Mouse (Mus musculus) CH12.LX (cell line): Measurements from ENCODE around the gene 1600014C23Rik. TPM values are rescaled to one million over a fixed set of nuclear protein-coding genes. Genes with fewer than 3 reads are reported as not detected.

ENCODE experiments used
- DNase-seq: peaks from one replicate; pipeline ENCODE4 v3.0.0-alpha.2; 2013; ENCODE audit errors: extremely low read depth
- H3K27ac ChIP-seq: 2 replicates; pipeline ENCODE4 v1.5.1; 2012; ENCODE audit warnings: low read depth, mild to moderate bottlenecking, control low read depth, moderate library complexity; ENCODE audit not compliant: insufficient read depth
- H3K27me3 ChIP-seq: replicated peaks from 2 replicates; pipeline ENCODE3; 2012; ENCODE audit warnings: inconsistent platforms
- H3K36me3 ChIP-seq, 2 experiments: replicated peaks in 1 of 2; 2 replicates each; pipeline versions ENCODE3 to v1.6.1; 2012; ENCODE audit warnings: inconsistent platforms in 1 of 2, low read length in 1 of 2, mild to moderate bottlenecking in 1 of 2, mixed read lengths in 1 of 2, moderate library complexity in 1 of 2; ENCODE audit not compliant: control insufficient read depth in 1 of 2, insufficient read depth in 1 of 2
- H3K4me1 ChIP-seq, 2 experiments: 2 replicates each; pipeline ENCODE4 v1.6.1; 2012; ENCODE audit warnings: inconsistent platforms in 1 of 2, moderate library complexity in 1 of 2; ENCODE audit not compliant: insufficient read depth in 2 of 2, control insufficient read depth in 1 of 2
- H3K4me2 ChIP-seq: 2 replicates; pipeline ENCODE4 v1.6.1; 2012; ENCODE audit warnings: low read depth, mild to moderate bottlenecking, control low read depth; ENCODE audit not compliant: poor library complexity, insufficient read depth, severe bottlenecking
- H3K4me3 ChIP-seq, 3 experiments: fragments of 150-350 bp in 1 of 3; sonication (generic) in 1 of 3; replicated peaks in 1 of 3; 2 replicates each; pipeline versions ENCODE3 to v1.5.1; 2011 to 2012; ENCODE audit warnings: low read depth in 2 of 3, low read length in 2 of 3, mild to moderate bottlenecking in 2 of 3, moderate library complexity in 2 of 3, control low read depth in 1 of 3, improper control_type of control experiment in 1 of 3, inconsistent platforms in 1 of 3, mixed read lengths in 1 of 3; ENCODE audit not compliant: poor library complexity in 1 of 3
- H3K79me2 ChIP-seq: replicated peaks from 2 replicates; pipeline ENCODE4 v1.6.1; 2012; ENCODE audit warnings: mild to moderate bottlenecking, moderate library complexity; ENCODE audit not compliant: control insufficient read depth, poor library complexity, insufficient read depth, severe bottlenecking; ENCODE audit errors: extremely low read depth
- H3K9ac ChIP-seq: 2 replicates; pipeline ENCODE4 v1.6.1; 2012; ENCODE audit warnings: low read depth, mild to moderate bottlenecking, control low read depth, moderate library complexity; ENCODE audit not compliant: insufficient read depth
- H3K9me3 ChIP-seq: replicated peaks from 2 replicates; pipeline ENCODE3; 2012; ENCODE audit warnings: low read length, inconsistent platforms, mixed read lengths
- BHLHE40 ChIP-seq: IDR thresholded peaks from 2 replicates; pipeline ENCODE4 v1.6.1; 2011; ENCODE audit warnings: mild to moderate bottlenecking, low read depth, low read length, improper control_type of control experiment
- CHD1 ChIP-seq: IDR thresholded peaks from 2 replicates; pipeline ENCODE4 v1.6.1; 2012; ENCODE audit warnings: low read depth, low read length, improper control_type of control experiment, inconsistent platforms
- ELF1 ChIP-seq: IDR thresholded peaks from 2 replicates; pipeline ENCODE4 v1.6.1; 2014; ENCODE audit warnings: low read depth, mild to moderate bottlenecking, inconsistent platforms, low read length, improper control_type of control experiment
- GABPA ChIP-seq: IDR thresholded peaks from 2 replicates; pipeline ENCODE4 v1.6.1; 2012; ENCODE audit warnings: low read depth, low read length, improper control_type of control experiment, inconsistent platforms; ENCODE audit not compliant: insufficient replicate concordance
- JUND ChIP-seq: conservative IDR thresholded peaks from 2 replicates; pipeline ENCODE4 v1.6.1; 2011; ENCODE audit warnings: low read depth, low read length, improper control_type of control experiment
- NELFE ChIP-seq: IDR thresholded peaks from 2 replicates; pipeline ENCODE4 v1.6.1; 2011; ENCODE audit warnings: low read depth, low read length, improper control_type of control experiment
- NRF1 ChIP-seq: IDR thresholded peaks from 2 replicates; pipeline ENCODE4 v1.6.1; 2014; ENCODE audit warnings: low read depth, mild to moderate bottlenecking, inconsistent platforms, low read length, improper control_type of control experiment, moderate library complexity
- POLR2A ChIP-seq: IDR thresholded peaks from 2 replicates; pipeline ENCODE4 v1.6.1; 2011; ENCODE audit warnings: low read depth, mild to moderate bottlenecking, improper control_type of control experiment, low read length
- POLR2AphosphoS2 ChIP-seq: IDR thresholded peaks from 2 replicates; pipeline ENCODE4 v1.6.1; 2011; ENCODE audit warnings: low read depth, low read length, improper control_type of control experiment
- RAD21 ChIP-seq: IDR thresholded peaks from 2 replicates; pipeline ENCODE4 v1.6.1; 2011; ENCODE audit warnings: low read depth, mild to moderate bottlenecking, low read length, improper control_type of control experiment, moderate library complexity
- TBP ChIP-seq: conservative IDR thresholded peaks from 2 replicates; pipeline ENCODE4 v1.6.1; 2011; ENCODE audit warnings: low read depth, low read length, improper control_type of control experiment
- TCF12 ChIP-seq: IDR thresholded peaks from 2 replicates; pipeline ENCODE4 v1.6.1; 2014; ENCODE audit warnings: low read depth, mild to moderate bottlenecking, inconsistent platforms, low read length, improper control_type of control experiment
- USF1 ChIP-seq: IDR thresholded peaks from 2 replicates; pipeline ENCODE4 v1.6.1; 2014; ENCODE audit warnings: low read depth, mild to moderate bottlenecking, inconsistent platforms, low read length, improper control_type of control experiment
- USF2 ChIP-seq: conservative IDR thresholded peaks from 2 replicates; pipeline ENCODE4 v1.6.1; 2011; ENCODE audit warnings: low read depth, low read length, improper control_type of control experiment
- ZNF384 ChIP-seq: IDR thresholded peaks from 2 replicates; pipeline ENCODE4 v1.6.1; 2012; ENCODE audit warnings: low read depth, low read length, improper control_type of control experiment, inconsistent platforms
- dilution Hi-C: fragments of 300-500 bp; cut with MboI; formaldehyde crosslinking; loops from 2 replicates; pipeline ENCODE4 v1.14.3; 2020; ENCODE audit warnings: low sequenced_read_pairs; ENCODE audit not compliant: extremely low pct_unique_long_range_greater_than_20kb, extremely low pct_ligation_motif_present
- in situ Hi-C: fragments of 300-500 bp; cut with MboI; formaldehyde crosslinking; loops from 3 replicates; pipeline ENCODE4 v1.14.3; 2019; ENCODE audit warnings: low sequenced_read_pairs, low pct_ligation_motif_present, low pct_unique_long_range_greater_than_20kb, mixed read lengths
- polyA plus RNA-seq: library from polyadenylated mRNA; unstranded; fragments of >175 nt; gene quantifications from 2 replicates; pipeline ENCODE4 v1.2.1, GENCODE M21; 2012; ENCODE audit warnings: low read depth; ENCODE audit not compliant: insufficient read length
- total RNA-seq, 2 experiments: library from RNA; depleted of rRNA; stranded (reverse); fragments of 300-350 nt in 1 of 2; fragments of >200 nt in 1 of 2; gene quantifications; 2 replicates each; pipeline ENCODE4 v1.2.3; 2012 to 2014

1600014C23Rik gene
- total and polyA plus RNA-seq, 3 experiments, result 0.38 TPM; not detected in 2

DNA sequence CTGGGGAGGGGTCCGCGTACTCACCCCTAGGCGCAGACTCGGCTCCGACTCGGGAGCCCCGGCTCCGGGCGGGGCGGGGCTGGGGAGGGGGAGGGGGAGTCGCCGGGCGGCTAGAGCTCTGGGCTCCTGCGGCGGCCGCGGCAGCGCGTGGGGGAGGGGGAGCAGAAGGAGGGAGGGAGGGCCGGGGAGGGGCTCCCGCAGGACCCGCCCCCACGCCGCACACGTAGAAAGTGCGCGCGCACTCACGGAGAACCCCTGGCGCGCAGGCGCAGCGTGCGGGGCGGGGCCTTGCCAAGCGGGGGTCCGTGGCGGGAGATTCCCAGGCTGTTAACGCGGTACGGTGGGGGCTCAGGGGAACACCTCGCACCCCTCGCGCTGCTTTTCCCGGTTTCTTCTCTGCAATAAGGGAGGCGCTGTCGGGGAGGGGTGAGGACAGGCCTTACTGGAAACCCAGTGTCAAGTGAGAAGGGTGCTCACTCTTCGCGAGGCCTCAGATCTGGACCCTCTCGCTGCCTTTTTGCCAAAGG, 47.5 kb downstream of the 1600014C23Rik start, which contains the start of gene Mrpl14 (continued):
- TF ChIP-seq BHLHE40, result no peak
- TF ChIP-seq CHD1, result no peak
- TF ChIP-seq USF1, result no peak
- no peak for TF ChIP-seq RAD21
- peak; percentile 46; the same call in 1 of the 2 replicates for TF ChIP-seq TCF12
- peak; percentile 75 for TF ChIP-seq NELFE
- TF ChIP-seq ELF1, result 0 out of 2 replicates have a peak, but pooled peaks have one; percentile 50
- peak; percentile 83 for TF ChIP-seq POLR2A

DNA sequence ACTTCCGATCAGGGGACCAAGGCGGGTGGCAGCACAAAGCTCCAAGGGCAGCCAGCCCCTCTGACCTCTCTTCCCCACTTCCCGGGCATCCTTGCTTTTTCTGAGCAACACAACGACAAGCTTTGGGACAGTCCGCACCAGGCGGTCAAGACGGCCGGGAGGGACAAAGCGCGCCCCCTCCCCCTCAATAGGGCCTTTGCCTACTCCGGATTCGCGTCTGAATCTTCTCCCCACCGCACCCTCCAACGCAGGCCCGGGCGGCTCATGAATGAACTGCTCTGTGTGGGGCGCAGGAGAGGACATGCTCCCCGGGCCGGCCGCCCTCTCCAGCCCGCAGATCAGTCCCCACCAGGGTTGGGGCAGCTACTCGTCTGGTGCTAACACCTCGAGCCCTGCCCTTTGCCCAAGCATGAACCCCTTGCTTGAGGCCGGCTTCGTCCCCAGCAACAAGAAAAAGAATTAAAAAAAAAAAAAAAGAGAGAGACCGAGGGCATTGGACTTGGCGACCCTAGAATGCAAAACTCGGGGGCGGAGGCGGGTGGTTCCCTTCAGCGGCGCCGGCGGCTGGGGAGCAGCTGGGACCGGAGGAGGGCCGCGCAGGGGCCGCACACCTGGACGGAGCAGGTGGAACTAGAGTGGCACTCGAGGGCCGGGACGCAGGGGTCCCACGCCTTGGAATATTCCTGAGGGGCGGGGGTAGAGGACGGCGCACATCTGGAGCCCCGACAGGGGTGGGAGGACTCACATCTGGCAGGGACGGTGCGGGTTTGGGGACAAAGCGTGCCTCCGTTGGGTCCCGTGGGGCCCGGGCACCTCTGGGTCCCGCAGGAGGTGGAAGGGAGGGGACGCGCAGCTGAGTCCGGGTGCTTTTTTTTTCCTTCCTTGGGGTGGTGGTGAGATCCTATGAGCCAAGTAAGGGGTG, 48.2 kb downstream of the 1600014C23Rik start:
- H3K36me3 ChIP-seq, result peaks cover 0 to 16% of the 10 kb centered on the region in 2 experiments
- TF ChIP-seq BHLHE40 (0 out of 2 replicates have a peak, but pooled peaks have one; percentile 6), ZNF384 (peak; percentile 28; the same call in 1 of the 2 replicates), NRF1 (no peak), JUND (no peak)
- TF ChIP-seq, all 38 proteins: peak for 2
- no peak for DNase-seq
- Histone ChIP-seq H3K9me3 (peaks cover 3% of the 10 kb centered on the region), H3K9ac (peak overlapping the region; percentile 27), H3K27ac (no peak overlapping the region), H3K4me3 (peak overlapping the region; percentile 56 to 93 (median 72)), H3K27me3 (no peaks in the 10 kb centered on the region), H3K4me2 (peak overlapping the region; percentile 67), H3K4me1 (peaks cover 4 to 35% of the 10 kb centered on the region in 2 experiments), H3K79me2 (no peaks in the 10 kb centered on the region; the same call in 1 of the 2 replicates)
- in situ Hi-C loops (no loop called here), dilution Hi-C loops (no loop called here)

DNA sequence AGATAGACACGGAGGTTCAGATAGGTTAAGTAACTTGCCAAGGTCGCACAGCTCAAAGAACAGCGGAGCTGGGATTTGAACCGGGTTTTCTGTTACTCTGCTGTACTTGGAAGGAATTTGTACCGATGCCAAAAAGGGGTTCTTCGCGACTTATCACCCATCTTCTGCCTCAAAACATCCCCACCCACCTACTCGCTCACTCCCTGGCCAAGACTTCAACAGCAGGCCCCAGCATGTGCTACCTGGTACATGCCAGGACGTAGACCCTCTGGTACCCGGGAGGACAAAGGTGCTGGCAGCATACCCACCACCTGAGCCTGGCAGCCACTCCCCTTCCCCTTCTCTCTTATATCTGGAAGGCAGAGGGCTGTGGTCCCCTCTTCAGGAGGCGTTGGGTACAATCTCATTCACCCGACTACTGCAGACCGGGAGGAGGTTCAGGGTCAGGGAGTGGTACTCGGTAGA, 48.9 kb downstream of the 1600014C23Rik start:
- DNase-seq, result no peak
- Histone ChIP-seq H3K36me3 (peaks cover 0 to 10% of the 10 kb centered on the region in 2 experiments), H3K9me3 (peaks cover 3% of the 10 kb centered on the region), H3K9ac (no peak overlapping the region), H3K4me1 (peaks cover 4 to 35% of the 10 kb centered on the region in 2 experiments), H3K27ac (no peak overlapping the region), H3K79me2 (no peaks in the 10 kb centered on the region; the same call in 1 of the 2 replicates), H3K27me3 (no peaks in the 10 kb centered on the region), H3K4me3 (no peak overlapping the region), H3K4me2 (no peak overlapping the region)
- dilution Hi-C loops, result no loop called here
- TF ChIP-seq USF2 (no peak), POLR2AphosphoS2 (no peak), TBP (no peak), GABPA (no peak)
- in situ Hi-C loops, result no loop called here

Other genes starting within 250 kb of the 1600014C23Rik start
- 20.2 and 23.1 TPM in 2 replicates for gene Aars2, start 227.0 kb downstream of the 1600014C23Rik start, total RNA-seq (2012; rRNA removed)
- 10.4 and 12.4 TPM in 2 replicates for gene Aars2, start 227.0 kb downstream of the 1600014C23Rik start, total RNA-seq (2014; rRNA removed)
- gene Aars2, start 227.0 kb downstream of the 1600014C23Rik start, polyA plus RNA-seq, result 17.5 and 17.6 TPM in 2 replicates
- not detected in 2 replicates for gene Tcte1, start 210.4 kb downstream of the 1600014C23Rik start, total RNA-seq (2012; rRNA removed)
- gene Tcte1, start 210.4 kb downstream of the 1600014C23Rik start, total RNA-seq (2014; rRNA removed), result not detected in 2 replicates
- not detected in 2 replicates for gene Tcte1, start 210.4 kb downstream of the 1600014C23Rik start, polyA plus RNA-seq
- gene Tmem151b, start 184.2 kb downstream of the 1600014C23Rik start, total RNA-seq (2012; rRNA removed), result 0.42 and 0.50 TPM in 2 replicates
- 0.12 and 0.30 TPM in 2 replicates for gene Tmem151b, start 184.2 kb downstream of the 1600014C23Rik start, total RNA-seq (2014; rRNA removed)
- 0.53 and 0.72 TPM in 2 replicates for gene Tmem151b, start 184.2 kb downstream of the 1600014C23Rik start, polyA plus RNA-seq
- 91.5 and 136 TPM in 2 replicates for gene Nfkbie, start 178.1 kb downstream of the 1600014C23Rik start, total RNA-seq (2012; rRNA removed)
- 87.4 and 90.0 TPM in 2 replicates for gene Nfkbie, start 178.1 kb downstream of the 1600014C23Rik start, total RNA-seq (2014; rRNA removed)
- gene Nfkbie, start 178.1 kb downstream of the 1600014C23Rik start, polyA plus RNA-seq, result 76.6 and 78.7 TPM in 2 replicates
- gene Slc35b2, start 170.0 kb downstream of the 1600014C23Rik start, total RNA-seq (2012; rRNA removed), result 59.5 and 73.9 TPM in 2 replicates
- 89.3 and 101 TPM in 2 replicates for gene Slc35b2, start 170.0 kb downstream of the 1600014C23Rik start, total RNA-seq (2014; rRNA removed)
- gene Slc35b2, start 170.0 kb downstream of the 1600014C23Rik start, polyA plus RNA-seq, result 54.1 and 57.2 TPM in 2 replicates
- 1,180 and 1,205 TPM in 2 replicates for gene Hsp90ab1, start 160.6 kb downstream of the 1600014C23Rik start, total RNA-seq (2012; rRNA removed)
- 607 and 790 TPM in 2 replicates for gene Hsp90ab1, start 160.6 kb downstream of the 1600014C23Rik start, total RNA-seq (2014; rRNA removed)
- gene Hsp90ab1, start 160.6 kb downstream of the 1600014C23Rik start, polyA plus RNA-seq, result 4,858 and 5,122 TPM in 2 replicates
- gene Slc29a1, start 134.2 kb downstream of the 1600014C23Rik start, total RNA-seq (2012; rRNA removed), result 58.4 and 66.9 TPM in 2 replicates
- 69.2 and 72.1 TPM in 2 replicates for gene Slc29a1, start 134.2 kb downstream of the 1600014C23Rik start, total RNA-seq (2014; rRNA removed)
- gene Slc29a1, start 134.2 kb downstream of the 1600014C23Rik start, polyA plus RNA-seq, result 74.2 and 88.0 TPM in 2 replicates
- not detected in 2 replicates for gene Mymx, start 131.7 kb downstream of the 1600014C23Rik start, total RNA-seq (2012; rRNA removed)
- gene Mymx, start 131.7 kb downstream of the 1600014C23Rik start, total RNA-seq (2014; rRNA removed), result not detected in 2 replicates
- not detected in 2 replicates for gene Mymx, start 131.7 kb downstream of the 1600014C23Rik start, polyA plus RNA-seq
- not detected in 2 replicates for gene Capn11, start 74.5 kb downstream of the 1600014C23Rik start, total RNA-seq (2012; rRNA removed)
- not detected in 2 replicates for gene Capn11, start 74.5 kb downstream of the 1600014C23Rik start, total RNA-seq (2014; rRNA removed)
- 0.09 and 0.10 TPM in 2 replicates for gene Capn11, start 74.5 kb downstream of the 1600014C23Rik start, polyA plus RNA-seq
- 33.4 and 46.1 TPM in 2 replicates for gene Mrpl14, start 47.5 kb downstream of the 1600014C23Rik start, total RNA-seq (2012; rRNA removed)
- 48.5 and 56.9 TPM in 2 replicates for gene Mrpl14, start 47.5 kb downstream of the 1600014C23Rik start, total RNA-seq (2014; rRNA removed)
- 62.5 and 67.7 TPM in 2 replicates for gene Mrpl14, start 47.5 kb downstream of the 1600014C23Rik start, polyA plus RNA-seq
- 4.5 and 6.3 TPM in 2 replicates for gene Tmem63b, start 46.9 kb downstream of the 1600014C23Rik start, total RNA-seq (2012; rRNA removed)
- gene Tmem63b, start 46.9 kb downstream of the 1600014C23Rik start, total RNA-seq (2014; rRNA removed), result 2.8 and 3.5 TPM in 2 replicates
- gene Tmem63b, start 46.9 kb downstream of the 1600014C23Rik start, polyA plus RNA-seq, result 9.2 and 10.3 TPM in 2 replicates